Mouse (Mus musculus) small intestine, adult 2 months (tissue): ENCODE results near the gene Snx13.

Experiments
- CTCF ChIP-seq: fragments of 200-500 bp; IDR thresholded peaks from 2 replicates; pipeline ENCODE4 v1.5.1; 2012; ENCODE audit warnings: low read depth, mild to moderate bottlenecking, control low read depth, inconsistent platforms, low read length, moderate library complexity, mixed read lengths; ENCODE audit not compliant: insufficient replicate concordance, insufficient read length; ENCODE audit errors: extremely low read depth
- POLR2A ChIP-seq: fragments of 200-500 bp; IDR thresholded peaks from 2 replicates; pipeline ENCODE4 v1.6.1; 2012; ENCODE audit warnings: low read depth, mild to moderate bottlenecking, control low read depth, inconsistent platforms, low read length, moderate library complexity

DNA sequence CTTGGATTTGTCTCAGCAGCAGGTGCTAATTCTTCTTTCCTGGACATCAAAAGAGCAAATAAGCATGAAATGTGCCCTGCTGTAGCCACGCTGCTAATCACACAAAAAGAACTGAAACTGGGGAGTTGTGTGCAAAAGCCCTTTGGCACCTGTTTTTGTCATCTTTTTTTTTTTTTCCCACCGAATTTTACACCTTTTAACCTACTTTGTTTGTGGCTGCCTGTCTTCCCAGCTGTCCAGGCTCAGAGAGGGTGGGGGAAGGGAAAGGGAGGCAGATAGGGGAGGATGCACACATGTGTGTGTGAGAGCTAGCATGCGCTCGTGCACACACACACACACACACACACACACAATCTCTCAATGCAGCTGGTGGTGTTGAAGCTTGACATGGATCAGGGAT, 110.3 kb downstream of the Snx13 start:
- no peak for TF ChIP-seq CTCF
- no peak for TF ChIP-seq POLR2A
